Mouse (Mus musculus) limb, embryonic 13.5 days (tissue): ENCODE measurements around the gene Srpk2. TPM values are rescaled to one million over a fixed set of nuclear protein-coding genes. Genes with fewer than 3 reads are reported as not detected.
"Not testable (repeated sequence)": the region's sequence is repeated elsewhere in the genome, so short reads cannot be mapped to it uniquely, and the experiment has no call there.

Source experiments
- ATAC-seq: fragments of 200-750 bp; cut with Nextera tagmentation; 2 replicates; pipeline ENCODE4 v1.8.0; 2017; ENCODE audit warnings: low read depth, moderate number of reproducible peaks, moderate TSS enrichment; ENCODE audit not compliant: low FRiP score
- H3K27ac ChIP-seq: fragments of 300-500 bp; sonication (generic); 2 replicates; pipeline ENCODE4 v1.5.1; 2015; ENCODE audit warnings: inconsistent platforms, mild to moderate bottlenecking, moderate library complexity
- H3K27me3 ChIP-seq: fragments of 300-500 bp; sonication (generic); 2 replicates; pipeline ENCODE4 v1.6.1; 2015; ENCODE audit warnings: mild to moderate bottlenecking, inconsistent platforms
- H3K36me3 ChIP-seq: fragments of 300-500 bp; sonication (generic); 2 replicates; pipeline ENCODE4 v1.6.1; 2015; ENCODE audit warnings: inconsistent platforms, mild to moderate bottlenecking, moderate library complexity
- H3K4me1 ChIP-seq: fragments of 300-500 bp; sonication (generic); 2 replicates; pipeline ENCODE4 v1.6.1; 2015; ENCODE audit warnings: inconsistent platforms
- H3K4me2 ChIP-seq: fragments of 300-500 bp; sonication (generic); replicated peaks from 2 replicates; pipeline ENCODE4 v1.6.1; 2015; ENCODE audit warnings: inconsistent platforms, mild to moderate bottlenecking, moderate library complexity
- H3K4me3 ChIP-seq: fragments of 300-500 bp; sonication (generic); 2 replicates; pipeline ENCODE4 v1.5.1; 2015; ENCODE audit warnings: moderate library complexity, mild to moderate bottlenecking, inconsistent platforms
- H3K9ac ChIP-seq: fragments of 300-500 bp; sonication (generic); 2 replicates; pipeline ENCODE4 v1.6.1; 2015; ENCODE audit warnings: mild to moderate bottlenecking, inconsistent platforms
- H3K9me3 ChIP-seq: fragments of 300-500 bp; sonication (generic); 2 replicates; pipeline ENCODE4 v1.6.1; 2016; ENCODE audit warnings: inconsistent platforms
- WGBS: fragments of 180-500 bp; shearing (Covaris S2); methylation state at CpG from one replicate; pipeline ENCODE4 v1.1.7; 2015; 5-methylcytosine and 5-hydroxymethylcytosine counted together
- polyA plus RNA-seq: library from polyadenylated mRNA; unstranded; fragments of >200 nt; fragmentation: Nextera tagmentation; extraction: Ambion mirVana; gene quantifications from 2 replicates; pipeline ENCODE4 v1.2.1, GENCODE M21; 2015

The Srpk2 gene
- polyA plus RNA-seq, result 73.6 and 73.7 TPM in 2 replicates

- H3K9me3 ChIP-seq, result no peaks in the 10 kb centered on the region
- H3K36me3 ChIP-seq, result no peaks in the 10 kb centered on the region
- H3K4me3 ChIP-seq, result no peak within 1 kb of the TSS
- no peak for ATAC-seq
- no peak within 1 kb of the TSS for H3K9ac ChIP-seq
- no peaks in the 10 kb centered on the region for H3K4me1 ChIP-seq
- no peaks in the 10 kb centered on the region for H3K27me3 ChIP-seq
- no peak within 1 kb of the TSS for H3K27ac ChIP-seq
- no peak within 1 kb of the TSS for H3K4me2 ChIP-seq
- 80% methylated on average over 1 of the region's 1 CpGs for WGBS
Measured at GRCm38 (mm10) chr5:23684517-23684916, at the start of gene Srpk2. TSS of gene Srpk2 (minus strand) at chr5:23684617.

GRCm38 (mm10) chr5:23721956-23722355 lies 37.5 kb upstream of the Srpk2 start:
- Histone ChIP-seq H3K9ac (no peak overlapping the region), H3K4me2 (no peak overlapping the region), H3K9me3 (peaks cover 6% of the 10 kb centered on the region; the same call in 1 of the 2 replicates), H3K4me1 (no peaks in the 10 kb centered on the region), H3K36me3 (no peaks in the 10 kb centered on the region), H3K27ac (no peak overlapping the region), H3K27me3 (no peaks in the 10 kb centered on the region), H3K4me3 (no peak overlapping the region)
- ATAC-seq, result no peak
- 91% methylated on average over 2 of the region's 2 CpGs for WGBS

DNA sequence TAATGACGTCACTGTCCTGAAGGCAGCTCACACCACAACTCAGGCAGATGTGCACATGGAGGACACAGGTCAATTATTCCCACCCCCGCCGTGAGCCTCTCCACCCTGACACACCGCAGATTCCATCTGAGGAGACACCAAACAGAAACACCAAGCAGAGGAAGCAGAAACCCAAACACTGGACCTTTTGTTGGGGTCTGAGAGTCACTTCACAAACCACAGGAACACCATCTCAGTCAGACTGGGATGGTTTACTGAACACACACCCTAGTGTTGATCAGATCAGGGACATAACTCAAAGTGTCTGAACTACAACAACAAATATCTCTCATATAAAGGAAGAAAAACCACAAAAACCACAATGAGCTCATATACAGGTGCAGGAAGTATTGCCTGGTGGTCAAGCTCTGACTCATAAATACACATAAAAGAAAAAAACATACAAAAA lies 34.5 kb upstream of the Srpk2 start:
- no peak for ATAC-seq
- WGBS, result 79% methylated on average over 4 of the region's 4 CpGs

DNA sequence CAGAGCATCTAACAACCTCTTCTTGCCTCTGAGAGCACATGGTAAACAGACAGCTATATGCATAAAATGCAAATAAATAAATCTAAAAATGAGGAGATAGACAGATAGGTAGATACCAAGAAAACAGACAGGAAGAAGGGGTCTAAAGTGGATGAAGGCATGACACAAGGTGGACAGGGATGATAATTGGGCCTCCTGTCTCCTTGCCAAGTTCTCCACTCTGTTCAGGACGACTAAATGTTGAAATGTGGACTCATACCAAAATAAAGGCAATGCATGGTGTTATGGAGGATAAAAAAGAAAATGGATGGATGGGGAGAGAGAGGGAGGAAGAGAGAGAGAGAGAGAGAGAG lies 33.7 kb upstream of the Srpk2 start:
- H3K36me3 ChIP-seq, result no peaks in the 10 kb centered on the region
- no peak overlapping the region for H3K4me2 ChIP-seq
- no peak overlapping the region for H3K9ac ChIP-seq
- no peak for ATAC-seq
- 53% methylated on average over 1 of the region's 1 CpGs for WGBS
- no peak overlapping the region for H3K27ac ChIP-seq
- H3K27me3 ChIP-seq, result no peaks in the 10 kb centered on the region
- H3K4me1 ChIP-seq, result no peaks in the 10 kb centered on the region
- H3K9me3 ChIP-seq, result no peaks in the 10 kb centered on the region
- H3K4me3 ChIP-seq, result no peak overlapping the region

More for the DNA sequence above, 34.5 kb upstream of the Srpk2 start:
- H3K4me1 ChIP-seq, result no peaks in the 10 kb centered on the region
- no peak overlapping the region for H3K4me2 ChIP-seq
- no peak overlapping the region for H3K4me3 ChIP-seq
- H3K36me3 ChIP-seq, result no peaks in the 10 kb centered on the region
- H3K27ac ChIP-seq, result no peak overlapping the region
- H3K9me3 ChIP-seq, result no peaks in the 10 kb centered on the region
- no peak overlapping the region for H3K9ac ChIP-seq
- no peaks in the 10 kb centered on the region for H3K27me3 ChIP-seq

DNA sequence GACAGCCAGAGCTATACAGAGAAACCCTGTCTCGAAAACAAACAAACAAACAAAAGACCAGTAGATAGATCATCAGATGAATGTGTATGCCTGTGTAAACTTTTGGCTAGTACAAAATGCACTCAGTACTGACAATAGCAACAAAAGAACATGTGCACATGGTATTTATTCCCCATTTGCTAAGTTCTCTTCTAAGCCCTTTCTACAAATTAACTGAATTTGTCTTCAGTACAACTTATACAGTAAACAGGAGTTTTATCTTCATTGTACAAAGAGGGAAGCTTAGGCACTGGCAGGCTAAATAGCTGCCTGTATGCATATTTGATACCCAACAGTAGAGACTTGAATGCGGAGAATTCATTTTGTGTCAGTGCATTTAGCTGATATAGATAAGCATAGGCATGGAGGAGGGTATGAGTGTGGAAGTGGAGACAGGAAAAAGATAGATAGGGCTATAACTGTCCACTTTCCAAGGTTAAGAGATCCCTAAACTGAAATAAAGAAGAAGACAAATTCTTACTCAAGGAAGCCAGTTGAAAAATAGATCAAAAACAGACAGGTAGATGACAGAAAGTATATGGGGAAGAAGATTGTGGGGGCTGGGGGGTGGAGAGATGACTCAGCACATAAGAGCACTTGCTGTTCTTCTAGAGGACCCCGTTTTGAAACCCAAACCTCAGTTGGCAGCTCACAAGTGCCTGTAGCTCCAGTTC lies 33.2 kb upstream of the Srpk2 start:
- 79% methylated on average over 3 of the region's 3 CpGs for WGBS
- H3K9ac ChIP-seq, result no peak overlapping the region
- no peaks in the 10 kb centered on the region for H3K4me1 ChIP-seq
- no peak for ATAC-seq
- H3K4me3 ChIP-seq, result no peak overlapping the region
- H3K27me3 ChIP-seq, result no peaks in the 10 kb centered on the region
- no peaks in the 10 kb centered on the region for H3K9me3 ChIP-seq
- no peak overlapping the region for H3K27ac ChIP-seq
- no peak overlapping the region for H3K4me2 ChIP-seq
- H3K36me3 ChIP-seq, result no peaks in the 10 kb centered on the region

- H3K9me3 ChIP-seq, result peaks cover 19% of the 10 kb centered on the region
- H3K27ac ChIP-seq, result no peak overlapping the region
- WGBS, result 88% methylated on average over 8 of the region's 8 CpGs
- no peaks in the 10 kb centered on the region for H3K27me3 ChIP-seq
- ATAC-seq, result no peak
- no peak overlapping the region for H3K9ac ChIP-seq
- H3K36me3 ChIP-seq, result peaks cover 25% of the 10 kb centered on the region
- no peak overlapping the region for H3K4me3 ChIP-seq
- peak overlapping the region; percentile 78; the same call in 1 of the 2 replicates for H3K4me2 ChIP-seq
- no peaks in the 10 kb centered on the region for H3K4me1 ChIP-seq
Measured at GRCm38 (mm10) chr5:23713401-23714335, 29.3 kb upstream of the Srpk2 start.

GRCm38 (mm10) chr5:23712130-23713001 lies 27.9 kb upstream of the Srpk2 start:
- Histone ChIP-seq H3K27me3 (no peaks in the 10 kb centered on the region), H3K4me1 (no peaks in the 10 kb centered on the region), H3K27ac (peak overlapping the region; percentile 69; the same call in 1 of the 2 replicates), H3K36me3 (peaks cover 37% of the 10 kb centered on the region), H3K9me3 (peaks cover 30% of the 10 kb centered on the region), H3K4me3 (peak overlapping the region; percentile 75), H3K9ac (peak overlapping the region; percentile 81), H3K4me2 (peak overlapping the region; percentile 78)
- WGBS, result 4% methylated on average over 54 of the region's 60 CpGs
- peak; percentile 98 for ATAC-seq

DNA sequence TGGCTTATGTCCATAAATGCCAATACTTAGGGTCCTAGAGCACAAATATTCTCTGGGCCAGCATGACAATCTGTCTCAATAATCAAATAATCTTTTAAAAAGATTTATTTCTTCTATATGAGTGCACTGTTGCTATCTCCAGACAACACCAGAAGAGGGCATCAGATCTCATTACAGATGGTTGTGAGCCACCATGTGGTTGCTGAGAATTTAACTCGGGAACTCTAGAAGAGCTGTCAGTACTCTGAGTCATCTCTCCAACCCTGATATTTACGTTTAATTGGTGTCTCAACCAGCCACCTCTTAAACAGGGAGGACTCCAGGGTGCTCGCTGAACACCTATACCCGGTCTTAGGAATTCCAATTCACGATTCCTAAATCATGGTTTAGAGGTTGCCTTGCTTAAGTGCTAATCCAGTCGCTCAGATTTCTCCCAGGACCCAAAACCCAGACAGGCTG lies 27.3 kb upstream of the Srpk2 start:
- not testable (repeated sequence) for H3K27ac ChIP-seq, H3K27me3 ChIP-seq, ATAC-seq, H3K4me1 ChIP-seq
- Histone ChIP-seq H3K9me3 (peaks cover 37% of the 10 kb centered on the region), H3K4me3 (peak overlapping the region; percentile 75), H3K36me3 (peaks cover 43% of the 10 kb centered on the region), H3K9ac (peak overlapping the region; percentile 81), H3K4me2 (peak overlapping the region; percentile 78)
- WGBS, result 53% methylated on average over 6 of the region's 6 CpGs

DNA sequence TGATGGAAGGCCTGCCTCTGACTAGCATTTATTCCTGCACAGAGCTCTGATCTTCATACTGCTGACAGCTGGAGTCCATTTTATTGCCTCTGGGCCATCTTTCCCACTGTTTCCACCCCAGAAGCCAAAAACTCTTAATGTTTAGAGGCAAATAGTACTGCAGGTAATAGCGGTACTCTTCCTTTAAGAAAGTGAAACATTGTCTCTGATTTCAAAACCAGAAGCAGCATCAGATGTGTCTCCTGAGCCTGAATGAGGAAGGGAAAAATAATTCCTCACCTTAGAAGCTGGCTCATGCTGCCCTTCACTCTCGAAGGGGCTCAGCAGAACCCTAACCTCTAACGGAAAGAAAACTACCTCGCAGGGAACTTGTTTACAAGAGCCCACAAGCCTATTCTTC lies 26.8 kb upstream of the Srpk2 start:
- Histone ChIP-seq H3K27ac (no peak overlapping the region), H3K9me3 (peaks cover 40% of the 10 kb centered on the region), H3K9ac (no peak overlapping the region), H3K4me3 (peak overlapping the region; percentile 75), H3K27me3 (no peaks in the 10 kb centered on the region), H3K4me1 (no peaks in the 10 kb centered on the region), H3K4me2 (peak overlapping the region; percentile 78), H3K36me3 (peaks cover 47% of the 10 kb centered on the region)
- ATAC-seq, result no peak
- 96% methylated on average over 4 of the region's 4 CpGs for WGBS

DNA sequence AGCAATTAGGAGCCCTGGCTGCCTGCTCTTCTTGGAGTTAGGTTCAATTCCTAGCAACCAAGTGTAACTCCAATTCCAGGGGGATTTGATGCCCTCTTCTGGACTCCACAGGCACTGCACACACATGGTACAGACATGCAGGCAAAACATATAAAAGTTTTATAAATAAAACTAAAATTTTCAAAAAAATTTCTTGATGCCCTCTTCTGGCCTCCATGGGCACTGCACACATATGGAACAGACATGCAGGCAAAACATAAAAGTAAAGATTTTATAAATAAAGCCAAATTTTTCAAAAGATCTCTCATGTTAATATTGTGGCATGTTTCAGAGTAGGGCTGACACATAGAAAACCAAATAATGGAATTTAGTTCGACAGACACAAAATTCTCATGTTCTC lies 25.2 kb upstream of the Srpk2 start:
- Histone ChIP-seq H3K27ac (no peak overlapping the region), H3K9me3 (peaks cover 44% of the 10 kb centered on the region), H3K4me2 (no peak overlapping the region), H3K4me3 (no peak overlapping the region), H3K36me3 (peaks cover 55% of the 10 kb centered on the region), H3K9ac (no peak overlapping the region), H3K4me1 (no peaks in the 10 kb centered on the region), H3K27me3 (no peaks in the 10 kb centered on the region)
- 98% methylated on average over 1 of the region's 1 CpGs for WGBS
- no peak for ATAC-seq
